Comparison of ENCODE assay signal across 19 mouse cellular contexts in the genomic region with DNA sequence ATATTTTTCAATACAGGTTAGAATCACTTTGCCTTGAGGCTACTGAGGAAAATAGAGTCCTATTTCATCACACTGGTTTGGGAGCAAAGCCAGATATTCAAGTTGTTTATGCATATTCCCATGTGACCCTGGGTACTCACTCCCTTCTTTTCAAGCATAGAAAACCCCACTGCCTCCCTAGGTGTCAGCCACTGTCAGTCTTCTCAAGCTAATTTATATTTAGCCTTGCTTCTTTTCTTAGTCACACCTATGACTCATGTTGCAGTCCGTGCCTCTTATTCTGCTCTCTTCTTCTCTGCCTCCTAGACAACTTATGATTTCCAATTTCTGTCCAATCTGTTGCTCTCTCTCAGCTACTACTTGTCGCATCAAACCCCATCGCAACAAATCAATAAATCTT.
DNase-seq lines count a peak whose midpoint lies in the region; ATAC-seq and TF ChIP-seq lines count a peak whose summit lies in the region.
"Had no signal": no experiment of that assay in that cellular context is flagged by ENCODE, and none has a peak within 500 bp of the region (broad histone marks: within the 10 kb centered on the region; RNA-seq: fewer than 3 reads in every experiment).

No protein-coding gene starts in this region.

- H3K4me1 ChIP-seq in kidney, embryonic 15.5 days: 0 out of 2 replicates have a peak, but pooled peaks cover 10% of the 10 kb centered on the region
- no peaks in the 10 kb centered on the region for H3K4me1 ChIP-seq in lung, postnatal 0 days (ENCODE audit: insufficient read depth, low read depth, low read length)
- H3K4me1 ChIP-seq: embryonic facial prominence, embryonic 15.5 days; forebrain, embryonic 13.5 days; heart, embryonic 10.5 days; megakaryocyte, embryonic 14.5 days had no signal

- H3K9me3 ChIP-seq in kidney, embryonic 15.5 days (replicated peaks): no peaks in the 10 kb centered on the region
- H3K9me3 ChIP-seq in lung, postnatal 0 days (ENCODE audit: low read length): no peaks in the 10 kb centered on the region
- H3K9me3 ChIP-seq: embryonic facial prominence, embryonic 15.5 days; forebrain, embryonic 13.5 days; heart, embryonic 10.5 days; megakaryocyte, embryonic 14.5 days; neural tube, embryonic 13.5 days had no signal

- no peaks in the 10 kb centered on the region for H3K36me3 ChIP-seq in kidney, embryonic 15.5 days
- H3K36me3 ChIP-seq in lung, postnatal 0 days (ENCODE audit: insufficient read depth, low read length): no peaks in the 10 kb centered on the region
- H3K36me3 ChIP-seq: embryonic facial prominence, embryonic 15.5 days; heart, embryonic 10.5 days; limb, embryonic 13.5 days had no signal

- no peak overlapping the region for H3K9ac ChIP-seq in kidney, embryonic 15.5 days
- H3K9ac ChIP-seq in lung, postnatal 0 days (replicated peaks; ENCODE audit: low read depth): no peak overlapping the region
- H3K9ac ChIP-seq: embryonic facial prominence, embryonic 15.5 days; forebrain, embryonic 13.5 days; limb, embryonic 13.5 days; neural tube, embryonic 13.5 days had no signal

- WGBS in kidney, embryonic 15.5 days: 47% methylated on average over 3 of the region's 3 CpGs
- 52% methylated on average over 3 of the region's 3 CpGs for WGBS in lung, postnatal 0 days

- ATAC-seq in kidney, embryonic 15.5 days (replicated peaks; ENCODE audit: low FRiP score): peak; percentile 36; the same call in 1 of the 2 replicates
- peak; percentile 44; the same call in 1 of the 2 replicates for ATAC-seq in lung, postnatal 0 days
- ATAC-seq: forebrain, embryonic 13.5 days; hindbrain, embryonic 16.5 days had no signal

- TF ChIP-seq CTCF in lung, postnatal 0 days (IDR thresholded peaks at IDR 0.05): no peak

- no peak overlapping the region for H3K27ac ChIP-seq in kidney, embryonic 15.5 days
- no peak overlapping the region for H3K27ac ChIP-seq in lung, postnatal 0 days (ENCODE audit: low read length)
- H3K27ac ChIP-seq: embryonic facial prominence, embryonic 15.5 days; forebrain, embryonic 13.5 days; heart, embryonic 10.5 days; limb, embryonic 13.5 days; neural tube, embryonic 13.5 days had no signal

- no peak for TF ChIP-seq EP300 in lung, postnatal 0 days (IDR thresholded peaks at IDR 0.05)

- peak; percentile 23 for DNase-seq in adrenal gland, adult 2 months
- DNase-seq in adrenal gland, postnatal 25 days: no peak
- DNase-seq in kidney, postnatal 25 days: no peak
- DNase-seq in lung, postnatal 0 days (ENCODE audit: low spot score): peak; percentile 16
- DNase-seq in lung, postnatal 25 days (ENCODE audit: low spot score): no peak
- DNase-seq in urinary bladder, postnatal 36 days (ENCODE audit: low spot score in 2 of 2): no peak
- no peak for DNase-seq in spleen, adult 18-20 months
- DNase-seq: cerebellum, adult 2 months; gastrocnemius, postnatal 14 days; kidney, adult 11 months; layer of hippocampus, postnatal 36 days had no signal

- no peak overlapping the region for H3K4me3 ChIP-seq in kidney, embryonic 15.5 days (replicated peaks)
- H3K4me3 ChIP-seq in lung, postnatal 0 days (ENCODE audit: low read depth, low read length): no peak overlapping the region
- H3K4me3 ChIP-seq: embryonic facial prominence, embryonic 15.5 days; forebrain, embryonic 13.5 days; heart, embryonic 10.5 days; limb, embryonic 13.5 days; megakaryocyte, embryonic 14.5 days; neural tube, embryonic 13.5 days had no signal

- H3K27me3 ChIP-seq in kidney, embryonic 15.5 days: no peaks in the 10 kb centered on the region
- no peaks in the 10 kb centered on the region for H3K27me3 ChIP-seq in lung, postnatal 0 days (replicated peaks; ENCODE audit: insufficient read depth, low read length)
- H3K27me3 ChIP-seq: embryonic facial prominence, embryonic 15.5 days; forebrain, embryonic 13.5 days; limb, embryonic 13.5 days; megakaryocyte, embryonic 14.5 days; neural tube, embryonic 13.5 days had no signal

- H3K4me2 ChIP-seq in kidney, embryonic 15.5 days: no peak overlapping the region
- H3K4me2 ChIP-seq in lung, postnatal 0 days (replicated peaks; ENCODE audit: low read depth, low read length): no peak overlapping the region
- H3K4me2 ChIP-seq: embryonic facial prominence, embryonic 15.5 days; forebrain, embryonic 13.5 days; limb, embryonic 13.5 days; neural tube, embryonic 13.5 days had no signal

Comparison
In these comparisons a context has a peak if more than half of its experiments do, and no peak if none do; other contexts are left out.
1. DNase-seq: peak in adrenal gland, adult 2 months (single experiment) and lung, postnatal 0 days (single experiment); none in adrenal gland, postnatal 25 days (single experiment), kidney, postnatal 25 days (0 of 2), lung, postnatal 25 days (single experiment), urinary bladder, postnatal 36 days (0 of 2) and spleen, adult 18-20 months (0 of 2).